Mouse (Mus musculus) embryonic facial prominence, embryonic 15.5 days (tissue): ENCODE measurements around the gene Snapc3. TPM values are rescaled to one million over a fixed set of nuclear protein-coding genes. Genes with fewer than 3 reads are reported as not detected.
"Not testable (repeated sequence)": the region's sequence is repeated elsewhere in the genome, so short reads cannot be mapped to it uniquely, and the experiment has no call there.

ENCODE experiments used
- ATAC-seq: fragments of 200-750 bp; cut with Nextera tagmentation; 2 replicates; pipeline ENCODE4 v1.8.0; 2017; ENCODE audit warnings: low read depth, moderate TSS enrichment; ENCODE audit not compliant: insufficient number of reproducible peaks, low FRiP score, low TSS enrichment
- H3K27ac ChIP-seq: fragments of 300-500 bp; sonication (generic); replicated peaks from 2 replicates; pipeline ENCODE4 v1.5.1; 2015; ENCODE audit warnings: mild to moderate bottlenecking, inconsistent platforms
- H3K27me3 ChIP-seq: fragments of 300-500 bp; sonication (generic); 2 replicates; pipeline ENCODE4 v1.6.1; 2015; ENCODE audit warnings: inconsistent platforms
- H3K36me3 ChIP-seq: fragments of 300-500 bp; sonication (generic); 2 replicates; pipeline ENCODE4 v1.6.1; 2015; ENCODE audit warnings: mild to moderate bottlenecking, inconsistent platforms
- H3K4me1 ChIP-seq: fragments of 300-500 bp; sonication (generic); 2 replicates; pipeline ENCODE4 v1.6.1; 2015; ENCODE audit warnings: inconsistent platforms
- H3K4me2 ChIP-seq: fragments of 300-500 bp; sonication (generic); replicated peaks from 2 replicates; pipeline ENCODE4 v1.6.1; 2015; ENCODE audit warnings: mild to moderate bottlenecking, inconsistent platforms
- H3K4me3 ChIP-seq: fragments of 300-500 bp; sonication (generic); replicated peaks from 2 replicates; pipeline ENCODE4 v1.5.1; 2015; ENCODE audit warnings: mild to moderate bottlenecking, inconsistent platforms
- H3K9ac ChIP-seq: fragments of 300-500 bp; sonication (generic); 2 replicates; pipeline ENCODE4 v1.6.1; 2015; ENCODE audit warnings: inconsistent platforms
- H3K9me3 ChIP-seq: fragments of 300-500 bp; sonication (generic); replicated peaks from 2 replicates; pipeline ENCODE4 v1.6.1; 2016; ENCODE audit warnings: inconsistent platforms
- WGBS: fragments of 180-500 bp; shearing (Covaris S2); methylation state at CpG from one replicate; pipeline ENCODE4 v1.1.7; 2015; 5-methylcytosine and 5-hydroxymethylcytosine counted together
- polyA plus RNA-seq: library from polyadenylated mRNA; unstranded; fragments of >200 nt; fragmentation: Nextera tagmentation; extraction: Ambion mirVana; gene quantifications from 2 replicates; pipeline ENCODE4 v1.2.1, GENCODE M21; 2015

The Snapc3 gene
- polyA plus RNA-seq, 1 experiment from 2014 or later, result 44.8 TPM

DNA sequence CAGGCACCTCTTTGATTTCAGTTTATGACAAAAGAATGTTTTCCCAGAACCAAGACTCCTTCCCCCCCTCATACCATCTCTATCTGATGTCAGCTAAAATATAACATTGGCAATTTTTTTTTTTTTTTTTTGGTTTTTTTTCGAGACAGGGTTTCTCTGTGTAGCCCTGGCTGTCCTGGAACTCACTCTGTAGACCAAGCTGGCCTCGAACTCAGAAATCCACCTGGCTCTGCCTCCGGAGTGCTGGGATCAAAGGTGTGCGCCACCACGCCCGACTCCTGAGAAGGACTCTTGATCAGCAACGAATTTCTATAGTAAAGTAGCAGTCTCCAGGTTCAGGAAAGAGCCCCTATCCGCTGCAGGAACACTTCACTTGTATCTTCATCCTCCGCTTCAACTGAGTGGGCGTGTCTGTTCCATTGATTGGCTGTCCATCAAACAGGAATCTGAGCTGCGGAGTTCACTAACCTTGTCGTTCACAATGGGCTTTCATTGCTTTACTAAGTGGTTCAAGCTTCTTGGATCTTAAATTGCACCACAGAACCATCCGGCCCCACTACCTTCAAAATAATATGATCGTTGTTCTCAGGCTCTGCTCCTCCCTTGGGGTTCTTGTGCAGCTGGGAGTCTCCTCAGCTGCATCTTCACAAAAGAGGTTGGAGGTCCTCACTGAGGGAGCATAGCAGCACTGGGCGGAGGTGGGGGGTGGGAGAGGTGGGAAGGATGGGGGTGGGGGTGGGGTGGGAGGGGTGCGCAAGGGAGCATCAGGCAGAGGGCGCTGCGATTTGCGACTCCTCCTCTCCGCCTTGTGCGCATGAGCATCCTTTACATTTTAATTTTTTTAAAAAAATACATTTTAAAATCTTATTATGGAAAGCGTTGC lies 82.9 kb downstream of the Snapc3 start:
- Histone ChIP-seq H3K36me3 (no peaks in the 10 kb centered on the region), H3K27ac (no peak overlapping the region), H3K4me3 (peak overlapping the region; percentile 35), H3K9ac (no peak overlapping the region), H3K9me3 (no peaks in the 10 kb centered on the region), H3K4me1 (peaks cover 5% of the 10 kb centered on the region), H3K4me2 (peak overlapping the region; percentile 53), H3K27me3 (no peaks in the 10 kb centered on the region)
- 4% methylated on average over 22 of the region's 22 CpGs for WGBS
- ATAC-seq, result peak; percentile 39; the same call in 1 of the 2 replicates

DNA sequence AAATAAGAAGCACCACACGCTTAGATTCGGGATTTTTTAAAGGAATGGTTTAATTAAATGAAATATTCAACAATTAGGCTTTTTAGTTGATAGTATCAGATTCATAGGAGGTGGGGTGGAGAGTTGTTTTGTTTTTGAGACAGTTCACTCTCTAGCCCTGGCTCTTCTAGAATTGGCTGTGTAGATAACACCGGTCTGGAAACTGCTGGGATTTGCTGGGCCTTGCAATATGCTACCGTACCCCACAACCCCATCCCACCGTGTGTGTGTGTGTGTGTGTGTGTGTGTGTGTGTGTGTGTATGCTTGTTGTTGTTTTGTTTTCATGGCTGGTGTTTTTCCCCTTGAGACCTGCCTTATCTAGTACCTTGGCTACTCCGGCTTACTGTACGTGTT lies 83.5 kb downstream of the Snapc3 start:
- H3K9me3 ChIP-seq, result no peaks in the 10 kb centered on the region
- ATAC-seq, result no peak
- H3K27me3 ChIP-seq, result no peaks in the 10 kb centered on the region
- H3K4me1 ChIP-seq, result peaks cover 5% of the 10 kb centered on the region
- peak overlapping the region; percentile 53 for H3K4me2 ChIP-seq
- no peak overlapping the region for H3K27ac ChIP-seq
- H3K36me3 ChIP-seq, result no peaks in the 10 kb centered on the region
- peak overlapping the region; percentile 35 for H3K4me3 ChIP-seq
- 44% methylated on average over 7 of the region's 7 CpGs for WGBS
- H3K9ac ChIP-seq, result no peak overlapping the region

DNA sequence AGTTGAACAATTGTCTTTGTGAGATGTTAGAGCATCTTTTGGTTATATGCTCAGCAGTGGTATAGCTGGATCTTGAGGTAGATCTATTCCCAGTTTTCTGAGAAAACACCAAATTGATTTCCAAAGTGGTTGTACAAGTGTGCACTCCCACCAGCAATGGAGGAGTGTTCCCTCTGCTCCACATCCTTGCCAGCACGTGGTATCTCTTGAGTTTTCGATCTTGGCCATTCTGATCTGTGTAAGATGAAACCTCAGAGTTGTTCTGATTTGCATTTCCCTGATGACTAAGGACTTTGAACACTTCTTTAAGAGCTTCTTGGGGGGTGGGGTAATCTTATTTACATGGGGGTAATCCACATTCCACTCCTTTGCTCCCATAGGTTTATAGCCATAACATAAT lies 92.1 kb downstream of the Snapc3 start:
- 27% methylated on average over 2 of the region's 2 CpGs for WGBS
- Histone ChIP-seq H3K4me1 (no peaks in the 10 kb centered on the region), H3K4me2 (no peak overlapping the region), H3K27me3 (no peaks in the 10 kb centered on the region), H3K27ac (no peak overlapping the region), H3K36me3 (no peaks in the 10 kb centered on the region), H3K9ac (no peak overlapping the region), H3K9me3 (no peaks in the 10 kb centered on the region), H3K4me3 (no peak overlapping the region)
- no peak for ATAC-seq

DNA sequence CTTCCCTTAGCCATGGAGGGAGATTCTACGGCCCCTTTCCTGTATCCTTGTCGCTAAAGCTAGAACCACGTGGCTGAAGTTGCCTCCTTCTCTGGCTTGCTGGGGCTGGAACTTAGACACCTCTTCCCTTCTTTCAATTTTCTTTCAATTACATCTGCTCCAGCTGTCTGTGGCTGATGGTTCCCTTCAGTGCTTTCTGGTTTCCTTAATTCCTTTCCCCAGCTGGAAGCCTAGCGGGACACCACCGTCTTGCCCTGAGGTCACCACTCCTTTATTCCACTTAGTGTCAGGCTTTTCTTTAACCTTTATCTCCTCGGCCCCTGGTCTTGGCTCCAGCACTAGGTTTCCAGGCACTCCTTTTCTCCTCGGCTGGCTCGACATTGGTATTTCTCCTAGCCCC lies 93.6 kb downstream of the Snapc3 start:
- H3K27ac ChIP-seq, result no peak overlapping the region
- no peak overlapping the region for H3K4me3 ChIP-seq
- 44% methylated on average over 8 of the region's 8 CpGs for WGBS
- H3K9me3 ChIP-seq, result no peaks in the 10 kb centered on the region
- no peaks in the 10 kb centered on the region for H3K4me1 ChIP-seq
- H3K4me2 ChIP-seq, result no peak overlapping the region
- ATAC-seq, result no peak
- no peaks in the 10 kb centered on the region for H3K27me3 ChIP-seq
- H3K36me3 ChIP-seq, result no peaks in the 10 kb centered on the region
- H3K9ac ChIP-seq, result no peak overlapping the region

DNA sequence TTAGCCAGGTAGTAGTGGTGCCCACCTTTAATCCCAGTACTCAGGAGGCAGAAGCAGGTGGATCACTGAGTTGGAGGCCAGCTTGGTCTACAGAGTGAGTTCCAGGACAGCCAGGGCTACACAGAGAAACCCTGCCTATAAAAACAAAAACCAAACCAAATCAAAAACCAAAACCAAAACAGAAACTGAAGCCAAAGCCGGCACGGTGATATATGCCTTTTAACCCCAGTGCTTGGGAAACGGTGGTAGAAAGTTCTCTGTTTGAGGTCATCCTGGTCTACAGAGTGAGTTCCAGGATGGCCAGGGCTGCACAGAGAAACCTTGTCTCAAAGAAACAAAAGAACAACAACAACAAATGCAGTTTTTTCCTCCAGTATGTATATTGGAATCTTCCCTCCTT lies 94.7 kb downstream of the Snapc3 start:
- Histone ChIP-seq H3K27me3 (no peaks in the 10 kb centered on the region), H3K4me3 (no peak overlapping the region), H3K9me3 (no peaks in the 10 kb centered on the region), H3K4me2 (no peak overlapping the region), H3K9ac (no peak overlapping the region), H3K27ac (no peak overlapping the region), H3K4me1 (no peaks in the 10 kb centered on the region), H3K36me3 (no peaks in the 10 kb centered on the region)
- ATAC-seq, result no peak
- 83% methylated on average over 3 of the region's 3 CpGs for WGBS

DNA sequence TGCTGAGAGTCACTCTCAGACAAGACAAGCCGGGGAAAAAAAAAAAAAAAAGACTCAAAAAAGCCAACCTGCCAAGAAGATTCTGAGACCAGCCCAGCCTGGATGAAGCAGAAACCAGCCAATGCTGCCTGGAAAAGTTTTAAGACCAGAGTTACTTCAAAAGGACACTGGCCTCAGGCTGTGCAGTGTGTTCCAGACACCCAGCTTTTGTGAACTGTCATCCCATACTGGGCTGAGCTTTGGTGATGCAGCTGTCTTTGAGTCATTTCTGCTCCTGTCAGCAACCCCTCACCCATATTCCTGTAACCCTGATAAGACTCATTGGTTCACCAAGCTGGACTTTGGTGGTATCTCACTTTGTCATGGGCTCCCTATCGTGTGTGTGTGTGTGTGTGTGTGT lies 95.1 kb downstream of the Snapc3 start:
- 44% methylated on average over 2 of the region's 2 CpGs for whole genome bisulfite sequencing
- H3K27me3 ChIP-seq, result no peaks in the 10 kb centered on the region
- ATAC-seq, result no peak
- no peaks in the 10 kb centered on the region for H3K9me3 ChIP-seq
- no peak overlapping the region for H3K4me3 ChIP-seq
- no peaks in the 10 kb centered on the region for H3K4me1 ChIP-seq
- no peak overlapping the region for H3K27ac ChIP-seq
- H3K4me2 ChIP-seq, result no peak overlapping the region
- no peak overlapping the region for H3K9ac ChIP-seq
- H3K36me3 ChIP-seq, result no peaks in the 10 kb centered on the region

DNA sequence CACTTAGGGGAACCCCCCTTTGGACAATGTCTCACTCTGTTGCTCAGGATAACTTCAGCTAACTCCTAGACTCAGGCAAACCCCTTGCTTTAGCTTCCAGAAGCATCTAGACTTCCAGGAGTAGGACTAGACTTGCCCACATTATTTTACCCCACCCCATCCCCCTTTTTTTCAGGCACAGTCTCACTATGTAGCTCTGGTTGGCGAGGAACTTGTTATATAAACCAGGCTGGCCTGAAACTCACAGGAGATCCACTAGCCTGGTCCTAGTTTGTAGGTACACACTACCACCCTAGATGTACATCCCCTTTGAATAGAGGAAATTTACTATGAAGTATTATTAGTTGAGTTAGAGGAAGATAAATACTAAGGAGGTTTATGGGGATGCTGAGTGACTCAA lies 96.7 kb downstream of the Snapc3 start:
- no peaks in the 10 kb centered on the region for H3K9me3 ChIP-seq
- no peaks in the 10 kb centered on the region for H3K27me3 ChIP-seq
- no peaks in the 10 kb centered on the region for H3K4me1 ChIP-seq
- H3K9ac ChIP-seq, result no peak overlapping the region
- no peak overlapping the region for H3K4me2 ChIP-seq
- H3K36me3 ChIP-seq, result no peaks in the 10 kb centered on the region
- 80% methylated on average over 1 of the region's 1 CpGs for WGBS
- peak; percentile 24; the same call in 1 of the 2 replicates for ATAC-seq
- no peak overlapping the region for H3K4me3 ChIP-seq
- no peak overlapping the region for H3K27ac ChIP-seq

DNA sequence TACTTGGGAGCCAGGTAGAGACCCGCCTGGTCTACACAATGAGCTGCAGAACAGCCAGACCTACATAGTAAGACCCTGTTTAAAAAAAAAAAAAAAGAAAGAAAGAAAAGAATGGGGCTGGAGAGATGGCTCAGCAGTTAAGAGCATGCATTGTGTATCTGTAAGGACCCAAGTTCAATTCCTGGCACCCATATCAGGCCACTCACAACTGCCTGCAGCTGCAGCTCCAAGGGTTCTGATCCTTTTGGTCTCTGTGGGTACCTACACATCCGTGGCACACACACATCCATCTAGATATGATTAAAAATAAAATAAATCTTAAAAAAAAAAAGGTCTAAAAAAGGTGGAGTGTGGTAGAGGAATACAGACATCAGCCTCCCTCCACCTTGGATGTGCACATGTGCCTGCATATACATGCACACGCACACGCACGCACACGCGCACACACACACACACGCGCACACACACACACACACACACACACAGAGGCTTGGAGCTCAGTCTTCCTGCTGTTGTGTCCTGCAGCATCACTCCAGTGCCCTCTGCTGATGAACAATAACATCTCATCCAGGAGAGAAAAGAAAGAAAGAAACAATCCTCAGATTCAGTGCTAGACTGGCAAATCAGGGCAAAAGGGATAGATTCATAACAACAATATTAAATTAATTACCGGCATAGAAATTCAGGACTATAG lies 97.6 kb downstream of the Snapc3 start:
- WGBS, result 87% methylated on average over 10 of the region's 10 CpGs
- no peaks in the 10 kb centered on the region for H3K9me3 ChIP-seq
- ATAC-seq, result no peak

DNA sequence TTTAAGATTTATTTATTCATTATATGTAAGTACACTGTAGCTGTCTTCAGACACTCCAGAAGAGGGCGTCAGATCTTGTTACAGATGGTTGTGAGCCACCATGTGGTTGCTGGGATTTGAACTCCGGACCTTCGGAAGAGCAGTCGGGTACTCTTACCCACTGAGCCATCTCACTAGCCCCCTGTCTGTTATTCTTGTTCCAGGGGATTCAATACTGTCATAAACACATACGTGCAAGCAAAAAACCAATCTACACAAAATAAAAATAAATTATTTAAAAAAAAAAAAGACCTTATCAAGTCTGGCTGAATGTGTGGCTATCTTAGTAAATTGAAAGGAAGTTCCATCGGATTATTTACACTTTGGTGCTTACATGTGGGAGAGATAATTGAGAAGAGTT lies 98.6 kb downstream of the Snapc3 start:
- not testable (repeated sequence) for H3K4me2 ChIP-seq, H3K9ac ChIP-seq, H3K9me3 ChIP-seq, H3K27ac ChIP-seq, H3K4me1 ChIP-seq, ATAC-seq, H3K4me3 ChIP-seq, H3K27me3 ChIP-seq, H3K36me3 ChIP-seq
- WGBS, result 89% methylated on average over 5 of the region's 6 CpGs

More for the DNA sequence above, 97.6 kb downstream of the Snapc3 start:
- H3K36me3 ChIP-seq, result no peaks in the 10 kb centered on the region
- H3K27me3 ChIP-seq, result no peaks in the 10 kb centered on the region
- H3K4me1 ChIP-seq, result no peaks in the 10 kb centered on the region
- no peak overlapping the region for H3K4me3 ChIP-seq
- no peak overlapping the region for H3K27ac ChIP-seq
- H3K9ac ChIP-seq, result no peak overlapping the region
- no peak overlapping the region for H3K4me2 ChIP-seq
